Mouse (Mus musculus) heart, embryonic 11.5 days (tissue): Measurements from ENCODE around the gene Cabp1. TPM values are rescaled to one million over a fixed set of nuclear protein-coding genes. Genes with fewer than 3 reads are reported as not detected.
"Not testable (repeated sequence)": the region's sequence is repeated elsewhere in the genome, so short reads cannot be mapped to it uniquely, and the experiment has no call there.

Experiments used
- ATAC-seq: fragments of 200-750 bp; cut with Nextera tagmentation; replicated peaks from 2 replicates; pipeline ENCODE4 v1.8.0; 2017; ENCODE audit warnings: moderate library complexity; ENCODE audit not compliant: insufficient number of reproducible peaks, low FRiP score, low TSS enrichment
- H3K27ac ChIP-seq: fragments of 300-500 bp; sonication (generic); 2 replicates; pipeline ENCODE4 v1.5.1; 2014; ENCODE audit warnings: mild to moderate bottlenecking, low read depth, low read length
- H3K27me3 ChIP-seq: fragments of 300-500 bp; sonication (generic); 2 replicates; pipeline ENCODE4 v1.6.1; 2014; ENCODE audit warnings: mild to moderate bottlenecking, low read length, mixed read lengths; ENCODE audit not compliant: control insufficient read depth, insufficient read depth
- H3K36me3 ChIP-seq: fragments of 300-500 bp; sonication (generic); 2 replicates; pipeline ENCODE4 v1.6.1; 2014; ENCODE audit warnings: mild to moderate bottlenecking, low read length, moderate library complexity, mixed read lengths; ENCODE audit not compliant: control insufficient read depth, insufficient read depth
- H3K4me1 ChIP-seq: fragments of 300-500 bp; sonication (generic); 2 replicates; pipeline ENCODE4 v1.6.1; 2014; ENCODE audit warnings: low read length; ENCODE audit not compliant: control insufficient read depth, insufficient read depth
- H3K4me2 ChIP-seq: fragments of 300-500 bp; sonication (generic); 2 replicates; pipeline ENCODE4 v1.6.1; 2014; ENCODE audit warnings: mild to moderate bottlenecking, moderate library complexity
- H3K4me3 ChIP-seq: fragments of 300-500 bp; sonication (generic); 2 replicates; pipeline ENCODE4 v1.5.1; 2014; ENCODE audit warnings: low read depth, low read length
- H3K9ac ChIP-seq: fragments of 300-500 bp; sonication (generic); 2 replicates; pipeline ENCODE4 v1.6.1; 2014; ENCODE audit warnings: mild to moderate bottlenecking, low read depth, low read length, moderate library complexity
- H3K9me3 ChIP-seq: fragments of 300-500 bp; sonication (generic); replicated peaks from 2 replicates; pipeline ENCODE4 v1.6.1; 2016; ENCODE audit warnings: low read length; ENCODE audit not compliant: control insufficient read depth
- WGBS: fragments of 180-500 bp; shearing (Covaris S2); extraction: QIAGEN DNeasy Blood & Tissue Kit; methylation state at CpG from one replicate; pipeline ENCODE4 v1.1.7; 2014; ENCODE audit not compliant: insufficient replicate concordance; 5-methylcytosine and 5-hydroxymethylcytosine counted together
- polyA plus RNA-seq: library from polyadenylated mRNA; unstranded; fragments of >200 nt; fragmentation: Nextera tagmentation; extraction: Ambion mirVana; gene quantifications from 2 replicates; pipeline ENCODE4 v1.2.1, GENCODE M21; 2014

Gene Cabp1
- polyA plus RNA-seq, 1 experiment from 2014 or later: 0.63 TPM

- no peak overlapping the region for H3K9ac ChIP-seq
- peak overlapping the region; percentile 32; the same call in 1 of the 2 replicates for H3K4me2 ChIP-seq
- H3K9me3 ChIP-seq: no peaks in the 10 kb centered on the region
- peaks cover 12% of the 10 kb centered on the region; the same call in 1 of the 2 replicates for H3K4me1 ChIP-seq
- no peak for ATAC-seq
- H3K27ac ChIP-seq: no peak overlapping the region
- no peaks in the 10 kb centered on the region for H3K36me3 ChIP-seq
- no peak overlapping the region for H3K4me3 ChIP-seq
- H3K27me3 ChIP-seq: no peaks in the 10 kb centered on the region
- WGBS: 38% methylated on average over 8 of the region's 8 CpGs
Observed at GRCm38 (mm10) chr5:115163563-115163962, 30.6 kb downstream of the Cabp1 start.

GRCm38 (mm10) chr5:115161940-115162279, 32.3 kb downstream of the Cabp1 start:
- H3K4me2 ChIP-seq, H3K27ac ChIP-seq, H3K4me3 ChIP-seq, H3K9ac ChIP-seq, H3K36me3 ChIP-seq, ATAC-seq, H3K9me3 ChIP-seq, H3K27me3 ChIP-seq: not testable (repeated sequence)
- no CpG with 5 or more reads among the region's 1 CpGs for WGBS
- H3K4me1 ChIP-seq: peaks cover 12% of the 10 kb centered on the region; the same call in 1 of the 2 replicates

- Histone ChIP-seq H3K9ac (0 out of 2 replicates have a peak overlapping the region, but pooled peaks have one; percentile 22), H3K4me2 (no peak overlapping the region), H3K27ac (no peak overlapping the region), H3K4me3 (no peak overlapping the region), H3K36me3 (no peaks in the 10 kb centered on the region), H3K9me3 (no peaks in the 10 kb centered on the region), H3K4me1 (peaks cover 13% of the 10 kb centered on the region; the same call in 1 of the 2 replicates), H3K27me3 (no peaks in the 10 kb centered on the region)
- no peak for ATAC-seq
- 37% methylated on average over 13 of the region's 13 CpGs for WGBS
Observed at GRCm38 (mm10) chr5:115161064-115161939, 32.9 kb downstream of the Cabp1 start.

GRCm38 (mm10) chr5:115160655-115161054, 33.5 kb downstream of the Cabp1 start:
- no peak for ATAC-seq
- H3K4me2 ChIP-seq: no peak overlapping the region
- no peak overlapping the region for H3K4me3 ChIP-seq
- H3K27me3 ChIP-seq: no peaks in the 10 kb centered on the region
- WGBS: 77% methylated on average over 6 of the region's 6 CpGs
- H3K27ac ChIP-seq: no peak overlapping the region
- H3K9ac ChIP-seq: no peak overlapping the region
- no peaks in the 10 kb centered on the region for H3K9me3 ChIP-seq
- H3K4me1 ChIP-seq: peaks cover 19% of the 10 kb centered on the region
- no peaks in the 10 kb centered on the region for H3K36me3 ChIP-seq

GRCm38 (mm10) chr5:115159165-115159564, 35.0 kb downstream of the Cabp1 start:
- Histone ChIP-seq H3K9ac (peak overlapping the region; percentile 97), H3K4me1 (peaks cover 34% of the 10 kb centered on the region), H3K4me2 (peak overlapping the region; percentile 75), H3K27me3 (no peaks in the 10 kb centered on the region), H3K27ac (peak overlapping the region; percentile 82), H3K36me3 (no peaks in the 10 kb centered on the region), H3K4me3 (peak overlapping the region; percentile 100), H3K9me3 (no peaks in the 10 kb centered on the region)
- 40% methylated on average over 12 of the region's 12 CpGs for WGBS
- no peak for ATAC-seq

- WGBS: under 1% methylated on average over 72 of the region's 78 CpGs
- Histone ChIP-seq H3K27me3 (no peaks in the 10 kb centered on the region), H3K9ac (peak within 1 kb of the TSS; percentile 97), H3K4me1 (peaks cover 40% of the 10 kb centered on the region), H3K9me3 (no peaks in the 10 kb centered on the region), H3K4me3 (peak within 1 kb of the TSS; percentile 100), H3K27ac (peak within 1 kb of the TSS; percentile 95), H3K36me3 (no peaks in the 10 kb centered on the region), H3K4me2 (peak within 1 kb of the TSS; percentile 75)
- ATAC-seq: peak; percentile 99
Observed at GRCm38 (mm10) chr5:115158040-115158983, 35.9 kb downstream of the Cabp1 start, which contains the start of gene Mlec. Gene Mlec, minus strand, starts transcription at chr5:115158179.

GRCm38 (mm10) chr5:115156933-115157589, 37.1 kb downstream of the Cabp1 start:
- Histone ChIP-seq H3K9me3 (no peaks in the 10 kb centered on the region), H3K9ac (peak overlapping the region; percentile 97), H3K4me3 (peak overlapping the region; percentile 100), H3K27me3 (no peaks in the 10 kb centered on the region), H3K4me2 (peak overlapping the region; percentile 75), H3K27ac (peak overlapping the region; percentile 95), H3K36me3 (no peaks in the 10 kb centered on the region), H3K4me1 (peaks cover 53% of the 10 kb centered on the region)
- 3% methylated on average over 26 of the region's 26 CpGs for WGBS
- no peak for ATAC-seq

- H3K4me2 ChIP-seq: peak overlapping the region; percentile 75
- no peaks in the 10 kb centered on the region for H3K36me3 ChIP-seq
- H3K9ac ChIP-seq: peak overlapping the region; percentile 97
- no peak for ATAC-seq
- H3K4me3 ChIP-seq: peak overlapping the region; percentile 100
- WGBS: 54% methylated on average over 7 of the region's 7 CpGs
- H3K9me3 ChIP-seq: no peaks in the 10 kb centered on the region
- no peaks in the 10 kb centered on the region for H3K27me3 ChIP-seq
- peaks cover 57% of the 10 kb centered on the region for H3K4me1 ChIP-seq
- H3K27ac ChIP-seq: 0 out of 2 replicates have a peak overlapping the region, but pooled peaks have one; percentile 24
Observed at GRCm38 (mm10) chr5:115156401-115156800, 37.8 kb downstream of the Cabp1 start.
